Mouse (Mus musculus): ENCODE data around the gene Gm5741. TPM values are rescaled to one million over a fixed set of nuclear protein-coding genes. Genes with fewer than 3 reads are reported as not detected.

Gm5741 gene
- 1.8 and 2.4 TPM in 2 replicates for polyA plus RNA-seq (2012; rRNA removed)

DNA sequence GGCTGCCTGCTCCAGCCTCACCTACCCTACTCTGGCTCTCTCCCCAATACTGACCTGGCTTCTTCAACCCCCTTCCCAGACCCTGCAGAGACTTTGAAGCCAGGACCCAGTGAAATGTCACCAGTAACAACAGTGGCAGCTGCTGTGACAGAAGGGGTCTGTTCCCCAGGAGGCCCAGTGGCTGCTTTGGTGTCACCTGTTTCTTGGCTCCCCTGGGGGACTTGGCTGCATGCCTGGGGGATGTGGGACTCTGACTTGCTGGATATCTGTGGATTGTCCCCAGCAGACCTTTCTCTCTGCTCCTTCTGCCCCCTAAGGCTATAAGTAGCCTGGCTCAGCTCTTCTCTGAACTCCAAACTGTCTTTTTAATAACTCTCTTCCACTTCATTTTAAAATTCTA, at the start of gene Gm5741:
Gm5741 (minus strand) TSS at position 1 of the 400 bp plus-strand sequence.

DNA sequence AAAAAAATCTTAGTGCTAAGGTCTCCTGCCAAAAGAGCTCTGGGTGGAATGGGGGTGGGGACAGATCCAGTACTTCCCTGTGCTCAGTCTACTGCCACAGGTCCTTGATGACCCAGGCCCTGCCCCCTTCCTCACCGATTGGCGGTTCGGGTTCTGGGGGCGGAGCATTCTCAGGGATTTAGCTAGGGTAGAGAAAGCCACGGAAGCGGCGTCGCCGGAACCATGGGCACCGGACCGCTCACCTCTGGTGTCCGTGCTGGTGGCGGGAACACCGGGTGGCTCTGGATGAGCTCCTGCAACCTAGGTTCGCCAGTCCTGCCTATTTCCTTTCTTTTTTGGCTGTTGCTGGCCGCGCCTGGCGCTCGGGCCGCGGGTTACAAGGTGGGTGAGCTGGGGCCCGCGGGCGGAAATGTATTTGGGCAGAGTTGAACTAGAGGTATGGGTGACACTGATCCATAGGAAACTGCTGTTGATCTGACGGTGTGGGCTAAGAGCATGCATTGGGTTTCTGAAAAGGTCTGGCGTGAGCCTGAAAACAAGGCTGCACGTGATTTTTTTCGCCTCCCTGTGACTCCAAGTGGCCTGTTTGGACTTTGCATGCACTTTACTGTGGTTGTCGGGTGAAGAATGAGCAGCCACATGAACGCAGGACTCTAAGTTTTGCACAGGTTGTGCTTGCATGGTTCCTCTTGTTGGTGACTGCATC, 15.5 kb upstream of the Gm5741 start, which contains the start of gene Man2b1:
Man2b1 (plus strand) TSS at position 163 of the 706 bp plus-strand sequence.

DNA sequence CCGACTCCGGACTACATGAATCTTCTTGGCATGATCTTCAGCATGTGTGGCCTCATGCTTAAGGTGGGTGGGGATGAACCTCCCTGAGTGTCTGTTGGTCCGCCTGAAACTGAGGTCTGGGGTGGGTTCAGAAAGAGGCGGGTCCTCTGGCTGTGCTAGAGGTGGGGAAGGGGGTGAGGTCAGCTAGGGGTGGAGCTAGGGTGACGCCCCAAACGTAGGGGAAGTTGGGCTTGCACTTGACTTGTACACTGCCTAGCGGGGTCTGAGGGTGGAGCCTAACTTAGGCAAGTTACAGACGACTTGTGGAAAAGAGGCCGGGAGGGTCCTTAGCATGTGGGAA, 13.4 kb upstream of the Gm5741 start, which contains the start of gene Wdr83:
Wdr83 (minus strand) TSS at position 91 of the 340 bp plus-strand sequence.

DNA sequence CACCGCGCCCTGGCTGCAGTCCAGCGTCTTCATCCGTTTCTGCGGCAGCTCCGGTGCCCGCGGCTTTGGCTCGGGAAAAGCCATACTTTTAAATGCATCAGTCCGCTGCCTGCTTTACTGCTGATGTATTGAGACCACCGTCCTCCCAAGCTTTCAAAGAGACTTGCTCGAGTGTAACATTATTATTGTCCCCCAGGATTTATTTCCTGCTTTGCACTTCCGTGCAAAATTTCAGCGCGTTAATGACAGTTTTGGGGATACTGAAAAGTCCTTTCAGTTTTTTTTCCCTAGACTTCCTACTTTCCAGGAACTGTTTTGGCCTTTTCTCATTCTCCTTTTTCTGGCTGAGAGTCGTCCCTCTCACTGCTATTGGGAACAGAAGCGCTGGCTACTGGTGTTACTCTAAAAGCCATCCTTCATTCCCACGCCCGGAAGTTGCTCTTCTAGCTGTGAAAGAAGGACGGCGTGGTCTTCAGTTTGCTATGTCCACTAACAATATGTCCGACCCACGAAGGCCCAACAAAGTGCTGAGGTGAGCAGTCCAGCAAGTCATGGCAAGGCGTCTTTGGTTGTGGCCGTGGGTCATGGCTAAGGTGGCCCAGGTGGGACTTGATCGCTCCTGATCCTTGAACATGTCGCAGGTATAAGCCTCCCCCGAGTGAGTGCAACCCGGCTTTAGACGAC, 12.9 kb upstream of the Gm5741 start, which contains the start of gene Wdr83os:
Wdr83os (plus strand) TSS at position 209 of the 684 bp plus-strand sequence.

DNA sequence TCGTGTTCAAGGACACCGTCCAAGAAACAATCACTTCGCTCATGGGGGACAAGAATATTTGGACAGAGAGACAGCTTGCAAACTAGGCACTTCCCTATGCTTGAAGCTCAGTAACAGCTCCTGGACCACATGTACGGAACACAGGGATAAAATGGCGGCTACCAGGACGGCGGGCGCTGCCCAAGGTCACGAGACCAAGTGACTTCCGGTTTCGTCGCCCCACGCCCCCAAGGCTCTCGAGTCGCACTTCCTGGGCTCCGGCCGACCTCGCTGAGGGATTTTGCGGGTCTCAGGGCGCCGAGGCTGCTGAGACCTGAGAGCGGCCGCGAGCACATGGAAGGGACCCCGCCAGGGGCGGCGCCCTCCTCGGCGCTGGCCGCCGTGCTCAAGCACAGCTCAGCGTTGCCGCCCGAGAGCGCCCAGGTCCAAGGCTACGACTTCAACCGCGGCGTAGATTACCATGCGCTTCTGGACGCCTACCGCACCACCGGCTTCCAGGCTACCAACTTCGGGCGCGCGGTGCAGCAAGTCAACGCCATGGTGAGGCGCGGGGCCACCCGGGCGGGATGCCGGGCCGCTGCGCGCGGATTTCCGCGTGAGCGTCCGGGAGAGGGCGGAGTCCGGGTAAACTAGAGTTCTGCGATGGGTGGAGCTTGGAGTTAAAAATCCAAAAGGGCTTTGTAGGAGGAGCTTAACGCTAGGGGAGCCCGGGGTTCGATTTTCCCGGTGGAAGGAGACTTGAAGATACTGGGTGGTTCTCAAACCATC, 3.9 kb upstream of the Gm5741 start, which contains the start of gene Dhps:
Dhps (plus strand) TSS at position 244 of the 768 bp plus-strand sequence.

DNA sequence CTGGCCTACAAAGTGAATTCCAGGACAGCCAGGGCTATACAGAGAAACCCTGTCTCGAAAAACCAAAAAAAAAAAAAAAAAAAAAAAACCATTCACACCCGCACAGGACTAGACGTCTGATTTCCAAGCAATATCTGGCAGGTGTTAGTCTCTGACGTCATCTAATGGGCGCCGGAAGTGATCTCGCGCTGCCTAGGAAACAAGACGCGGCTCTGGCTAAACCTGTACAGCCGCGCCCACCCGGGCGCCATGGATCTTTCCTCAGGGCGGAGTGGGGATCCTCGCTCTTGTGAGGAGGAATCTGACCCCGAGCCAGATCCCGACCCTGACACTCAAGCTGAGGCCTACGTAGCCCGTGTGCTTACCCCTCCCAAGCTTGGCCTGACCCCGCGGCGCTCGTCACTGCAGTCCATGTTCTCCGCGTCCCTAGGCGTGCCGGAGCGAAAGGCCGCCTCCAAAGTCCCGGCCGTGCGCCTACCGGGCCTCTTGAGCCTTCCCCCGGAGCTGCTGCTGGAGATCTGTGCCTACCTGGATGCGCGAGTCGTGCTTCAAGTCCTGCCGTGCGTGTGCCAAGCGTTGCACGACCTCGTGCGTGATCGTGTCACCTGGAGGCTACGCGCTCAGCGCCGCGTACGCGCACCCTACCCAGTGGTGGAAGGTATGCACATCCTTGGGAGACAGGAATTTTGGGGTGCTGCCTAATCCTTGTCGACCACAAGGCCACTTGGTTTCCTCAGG, 7.7 kb downstream of the Gm5741 start, which contains the start of gene Fbxw9:
Fbxw9 (plus strand) TSS at position 177 of the 738 bp plus-strand sequence.

DNA sequence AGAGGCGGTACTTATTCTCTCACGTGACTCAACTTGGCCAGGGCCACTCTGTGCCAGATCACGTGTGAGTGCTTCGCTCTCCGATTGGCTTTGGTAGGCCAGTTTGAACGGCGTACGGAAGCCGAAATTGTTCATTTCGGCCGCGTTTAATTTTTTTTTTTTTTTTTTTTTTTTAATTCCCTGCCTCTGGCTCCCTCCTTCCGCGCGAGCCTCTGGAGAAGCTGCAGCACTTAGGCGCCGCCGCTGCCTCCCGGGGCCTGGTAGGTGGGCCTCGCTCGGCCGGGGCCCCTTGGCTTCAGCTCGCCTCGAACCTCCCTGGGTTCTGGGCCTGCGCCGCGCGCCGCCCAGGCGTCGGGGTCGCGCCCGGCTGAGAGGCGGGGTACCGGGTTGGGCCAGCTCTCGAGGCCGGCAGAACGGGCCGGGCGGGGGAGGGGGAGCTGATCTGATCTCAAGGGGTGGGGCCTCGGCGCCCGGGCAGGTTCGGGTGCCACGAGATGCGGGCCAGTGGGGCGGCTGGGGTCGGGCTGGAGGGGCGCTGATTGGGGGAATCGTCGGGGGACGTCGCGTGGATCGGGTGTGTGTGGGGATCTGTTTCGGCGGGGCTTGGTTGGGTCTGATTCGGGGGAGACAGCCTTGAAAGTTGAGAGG, 30.9 kb downstream of the Gm5741 start, which contains the start of gene Tnpo2:
Tnpo2 (plus strand) TSS at position 198 of the 648 bp plus-strand sequence.

DNA sequence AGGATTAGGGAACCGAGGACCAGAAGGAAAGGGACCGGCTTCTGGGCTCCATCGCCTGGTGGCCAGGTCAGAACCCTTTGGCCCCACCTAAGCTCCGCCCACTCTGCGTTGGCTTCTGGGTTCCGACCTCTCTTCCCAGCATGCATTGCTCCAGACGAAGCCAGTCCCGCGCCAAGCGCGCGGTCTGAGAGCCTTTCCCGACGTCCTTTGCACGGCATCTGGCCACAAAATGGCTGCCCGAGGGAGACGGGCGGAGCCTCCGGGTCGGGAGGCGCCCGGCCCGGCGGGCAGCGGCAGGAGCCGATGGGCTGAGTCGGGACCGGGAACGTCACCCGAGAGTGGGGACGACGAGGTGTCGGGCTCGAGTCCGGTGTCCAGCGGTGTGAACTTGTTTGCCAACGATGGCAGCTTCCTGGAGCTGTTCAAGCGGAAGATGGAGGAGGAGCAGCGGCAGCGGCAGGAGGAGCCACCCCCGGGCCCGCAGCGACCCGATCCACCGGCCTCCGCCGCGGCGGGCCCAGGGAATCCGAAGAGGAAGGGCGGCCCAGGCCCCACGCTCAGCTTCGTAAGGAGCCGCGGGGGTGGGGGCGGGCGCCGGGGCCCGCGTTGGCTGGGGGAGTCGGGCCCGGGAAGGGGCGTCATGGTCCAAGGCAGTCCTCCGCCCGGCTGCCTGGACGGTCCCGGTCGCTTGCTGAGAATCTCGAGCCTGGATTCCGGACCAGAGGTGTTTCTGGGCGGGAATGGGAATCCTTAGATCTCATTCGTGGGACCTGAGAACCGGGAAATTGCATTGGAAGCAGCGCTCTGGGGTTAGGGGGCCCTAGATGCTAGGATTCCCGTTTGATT, 40.9 kb downstream of the Gm5741 start, which contains the start of gene Trir:
Trir (plus strand) TSS at position 154 of the 846 bp plus-strand sequence.

DNA sequence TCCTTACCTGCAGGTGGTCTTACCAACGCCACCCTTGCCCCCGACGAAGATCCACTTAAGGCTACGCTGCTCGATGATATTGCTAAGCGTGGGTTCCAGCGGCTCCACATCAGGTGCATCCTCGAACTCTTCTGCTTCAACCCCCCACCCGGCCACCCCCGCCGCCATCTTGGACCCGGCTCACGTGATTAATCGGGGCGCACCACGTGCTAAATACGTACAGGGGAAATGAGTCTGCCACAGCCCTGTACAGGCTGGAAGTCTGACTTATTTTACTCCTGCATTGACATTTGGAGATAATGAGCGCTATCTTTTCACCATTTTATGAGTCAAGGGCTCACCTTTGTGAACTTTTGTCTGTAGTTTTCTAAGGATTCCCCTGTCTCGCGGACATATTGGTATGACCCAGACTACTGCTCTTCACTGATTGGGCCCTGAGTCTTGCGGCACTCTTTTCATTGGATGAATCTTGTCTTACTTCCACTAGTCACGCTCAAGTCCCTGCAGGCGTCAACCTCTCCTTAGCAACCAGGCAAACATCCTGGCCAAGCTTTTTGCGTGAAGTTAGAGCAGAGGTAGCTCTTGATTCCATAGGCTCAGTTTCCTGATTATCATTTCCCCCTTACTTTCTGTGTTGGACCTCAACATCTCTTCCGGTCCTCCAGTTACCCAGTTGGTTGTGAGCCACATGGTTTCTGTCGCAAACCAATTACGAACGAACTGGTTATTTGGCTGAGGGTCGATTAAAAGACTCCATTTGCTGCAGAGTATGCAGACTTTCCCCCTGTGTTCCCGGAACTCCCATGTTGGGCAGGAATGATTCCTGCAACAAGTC, 42.5 kb downstream of the Gm5741 start, which contains the start of gene Asna1:
Asna1 (minus strand) TSS at position 184 of the 835 bp plus-strand sequence.

Other genes with a start within 250 kb of the Gm5741 start
- 2.2 and 3.9 TPM in 2 replicates for gene Dand5, start 245.2 kb downstream of the Gm5741 start, polyA plus RNA-seq (2012; rRNA removed)
- 111 and 172 TPM in 2 replicates for gene Gadd45gip1, start 236.5 kb downstream of the Gm5741 start, polyA plus RNA-seq (2012; rRNA removed)
- 67.1 and 86.6 TPM in 2 replicates for gene Rad23a, start 227.3 kb downstream of the Gm5741 start, polyA plus RNA-seq (2012; rRNA removed)
- gene Calr, start 221.0 kb downstream of the Gm5741 start, polyA plus RNA-seq (2012; rRNA removed), result 235 and 272 TPM in 2 replicates
- gene Farsa, start 211.0 kb downstream of the Gm5741 start, polyA plus RNA-seq (2012; rRNA removed), result 62.9 and 83.9 TPM in 2 replicates
- 9.6 and 13.0 TPM in 2 replicates for gene Syce2, start 195.9 kb downstream of the Gm5741 start, polyA plus RNA-seq (2012; rRNA removed)
- gene Gcdh, start 174.1 kb downstream of the Gm5741 start, polyA plus RNA-seq (2012; rRNA removed), result 119 and 170 TPM in 2 replicates
- 0.68 and 1.3 TPM in 2 replicates for gene Klf1, start 166.1 kb downstream of the Gm5741 start, polyA plus RNA-seq (2012; rRNA removed)
- gene Dnase2a, start 159.4 kb downstream of the Gm5741 start, polyA plus RNA-seq (2012; rRNA removed), result 14.7 and 22.8 TPM in 2 replicates
- 0.17 and 0.18 TPM in 2 replicates for gene Mast1, start 130.6 kb downstream of the Gm5741 start, polyA plus RNA-seq (2012; rRNA removed)
- gene Rtbdn, start 121.0 kb downstream of the Gm5741 start, polyA plus RNA-seq (2012; rRNA removed), result 0.12 and 0.22 TPM in 2 replicates
- 3.0 and 4.6 TPM in 2 replicates for gene Gm49661, start 98.5 kb downstream of the Gm5741 start, polyA plus RNA-seq (2012; rRNA removed)
- gene Prdx2, start 98.4 kb downstream of the Gm5741 start, polyA plus RNA-seq (2012; rRNA removed), result 272 and 313 TPM in 2 replicates
- 71.9 and 104 TPM in 2 replicates for gene Rnaseh2a, start 98.2 kb downstream of the Gm5741 start, polyA plus RNA-seq (2012; rRNA removed)
- 88.0 and 111 TPM in 2 replicates for gene Junb, start 89.3 kb downstream of the Gm5741 start, polyA plus RNA-seq (2012; rRNA removed)
- gene Hook2, start 77.4 kb downstream of the Gm5741 start, polyA plus RNA-seq (2012; rRNA removed), result 12.0 and 13.4 TPM in 2 replicates
- 0.08 and 0.13 TPM in 2 replicates for gene Best2, start 53.5 kb downstream of the Gm5741 start, polyA plus RNA-seq (2012; rRNA removed)
- 160 and 216 TPM in 2 replicates for gene Asna1, start 42.7 kb downstream of the Gm5741 start, polyA plus RNA-seq (2012; rRNA removed)
- 134 and 160 TPM in 2 replicates for gene Trir, start 41.2 kb downstream of the Gm5741 start, polyA plus RNA-seq (2012; rRNA removed)
- gene Tnpo2, start 31.1 kb downstream of the Gm5741 start, polyA plus RNA-seq (2012; rRNA removed), result 109 and 112 TPM in 2 replicates
- gene Fbxw9, start 7.9 kb downstream of the Gm5741 start, polyA plus RNA-seq (2012; rRNA removed), result 90.1 and 104 TPM in 2 replicates
- 76.3 and 84.0 TPM in 2 replicates for gene Dhps, start 3.8 kb upstream of the Gm5741 start, polyA plus RNA-seq (2012; rRNA removed)
- gene Wdr83os, start 12.8 kb upstream of the Gm5741 start, polyA plus RNA-seq (2012; rRNA removed), result 138 and 173 TPM in 2 replicates
- gene Wdr83, start 13.3 kb upstream of the Gm5741 start, polyA plus RNA-seq (2012; rRNA removed), result 36.8 and 41.0 TPM in 2 replicates
- gene Man2b1, start 15.3 kb upstream of the Gm5741 start, polyA plus RNA-seq (2012; rRNA removed), result 58.0 and 71.1 TPM in 2 replicates
- gene Zfp791, start 55.1 kb upstream of the Gm5741 start, polyA plus RNA-seq (2012; rRNA removed), result 0.41 and 0.56 TPM in 2 replicates
- not detected in 2 replicates for gene Cks1brt, start 83.9 kb upstream of the Gm5741 start, polyA plus RNA-seq (2012; rRNA removed)
- not detected in 2 replicates for gene Olfr371, start 158.0 kb upstream of the Gm5741 start, polyA plus RNA-seq (2012; rRNA removed)
- gene Orc6, start 231.7 kb upstream of the Gm5741 start, polyA plus RNA-seq (2012; rRNA removed), result 12.5 and 12.8 TPM in 2 replicates
- gene Vps35, start 231.8 kb upstream of the Gm5741 start, polyA plus RNA-seq (2012; rRNA removed), result 7.2 and 7.6 TPM in 2 replicates

Data from ovary, adult 2 months (tissue).